Mouse (Mus musculus) retina, postnatal 7 days (tissue): ENCODE measurements around the gene Fam163a.

Experiments used
- DNase-seq: peaks from one replicate; pipeline ENCODE4 v3.0.0-alpha.2; 2012; ENCODE audit warnings: low read depth, low spot score

The Fam163a gene

GRCm38 (mm10) chr1:156201069-156201468 lies 3.8 kb downstream of the Fam163a start:
- no peak for DNase-seq

GRCm38 (mm10) chr1:156197588-156197987 lies 7.2 kb downstream of the Fam163a start:
- DNase-seq = no peak

GRCm38 (mm10) chr1:156193292-156193691 lies 11.5 kb downstream of the Fam163a start:
- no peak for DNase-seq

GRCm38 (mm10) chr1:156192853-156193252 lies 12.0 kb downstream of the Fam163a start:
- DNase-seq = no peak

- DNase-seq = no peak
Observed at GRCm38 (mm10) chr1:156186646-156187045, 18.2 kb downstream of the Fam163a start.

- DNase-seq = no peak
Observed at GRCm38 (mm10) chr1:156184158-156184571, 20.7 kb downstream of the Fam163a start.

GRCm38 (mm10) chr1:156183176-156183958 lies 21.5 kb downstream of the Fam163a start:
- no peak for DNase-seq

- peak; percentile 66 for DNase-seq
Observed at GRCm38 (mm10) chr1:156179875-156180274, 25.0 kb downstream of the Fam163a start.

GRCm38 (mm10) chr1:156168737-156169136 lies 36.1 kb downstream of the Fam163a start:
- DNase-seq = no peak

GRCm38 (mm10) chr1:156116770-156117169 lies 88.1 kb downstream of the Fam163a start:
- DNase-seq = no peak

- no peak for DNase-seq
Observed at GRCm38 (mm10) chr1:156113884-156114499, 90.8 kb downstream of the Fam163a start.

GRCm38 (mm10) chr1:156112142-156112541 lies 92.7 kb downstream of the Fam163a start:
- no peak for DNase-seq

- peak; percentile 13 for DNase-seq
Observed at GRCm38 (mm10) chr1:156111728-156112127, 93.1 kb downstream of the Fam163a start.

GRCm38 (mm10) chr1:156111090-156111489 lies 93.7 kb downstream of the Fam163a start:
- no peak for DNase-seq

- DNase-seq = no peak
Observed at GRCm38 (mm10) chr1:156108400-156108799, 96.4 kb downstream of the Fam163a start.

GRCm38 (mm10) chr1:156107424-156107823 lies 97.4 kb downstream of the Fam163a start:
- no peak for DNase-seq

- no peak for DNase-seq
Observed at GRCm38 (mm10) chr1:156105381-156105780, 99.4 kb downstream of the Fam163a start.

GRCm38 (mm10) chr1:156103763-156104162 lies 101.1 kb downstream of the Fam163a start:
- DNase-seq = no peak

GRCm38 (mm10) chr1:156091811-156092210 lies 113.0 kb downstream of the Fam163a start:
- no peak for DNase-seq

- DNase-seq = no peak
Observed at GRCm38 (mm10) chr1:156090042-156090441, 114.8 kb downstream of the Fam163a start.

GRCm38 (mm10) chr1:156089561-156089960 lies 115.3 kb downstream of the Fam163a start:
- DNase-seq = no peak

- no peak for DNase-seq
Observed at GRCm38 (mm10) chr1:156087586-156087985, 117.2 kb downstream of the Fam163a start.

GRCm38 (mm10) chr1:156085770-156086169 lies 119.1 kb downstream of the Fam163a start:
- DNase-seq = peak; percentile 51
